Mouse (Mus musculus): Measurements from ENCODE around the gene Abhd17c.

Abhd17c gene

DNA sequence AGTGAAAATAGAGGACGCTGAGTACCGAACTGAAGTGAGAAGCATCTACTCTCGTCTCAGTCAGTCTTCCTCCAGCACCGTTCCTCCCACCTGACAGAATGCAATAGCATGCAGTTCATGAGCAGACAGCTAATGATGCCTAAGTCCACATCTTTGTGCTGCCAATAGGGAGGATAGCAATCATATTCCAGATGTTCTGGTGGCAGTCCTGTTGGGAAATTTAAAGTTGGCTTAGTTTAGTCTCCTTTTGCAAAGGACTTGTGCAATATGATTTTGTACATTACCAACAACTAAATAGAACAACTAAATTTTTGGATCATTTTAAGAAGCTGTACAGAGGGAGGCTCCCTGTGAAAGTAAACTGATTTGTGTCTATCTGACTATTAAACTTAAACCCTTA is 2.1 kb upstream of the Abhd17c start:
- in situ Hi-C loops (cut with MboI, MseI): loop anchor here (10.0 kb wide), 2 partner anchors 259 to 499 kb away; no protein-coding TSS in a partner anchor

DNA sequence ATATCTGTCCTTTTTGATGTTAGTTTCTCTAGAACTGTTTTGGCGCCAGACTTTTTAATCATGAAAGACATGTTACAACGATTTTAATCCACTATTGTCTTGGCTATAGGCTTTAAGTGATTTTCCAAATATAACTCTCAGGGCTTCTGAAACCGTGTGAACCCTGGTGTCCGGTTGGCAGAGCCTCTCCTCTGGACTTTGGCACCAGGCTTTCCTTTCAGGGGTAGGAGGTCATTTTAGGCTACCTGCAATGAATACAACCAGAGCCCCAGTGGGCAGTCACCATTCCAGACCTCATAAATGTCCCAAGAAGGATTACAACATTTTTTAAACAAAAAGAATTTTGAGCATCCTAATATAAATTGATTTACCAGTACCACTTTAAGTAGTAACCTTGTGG is 1.1 kb upstream of the Abhd17c start:
- in situ Hi-C loops (cut with MboI, MseI): loop anchor here (10.0 kb wide), 2 partner anchors 258 to 498 kb away; no protein-coding TSS in a partner anchor

DNA sequence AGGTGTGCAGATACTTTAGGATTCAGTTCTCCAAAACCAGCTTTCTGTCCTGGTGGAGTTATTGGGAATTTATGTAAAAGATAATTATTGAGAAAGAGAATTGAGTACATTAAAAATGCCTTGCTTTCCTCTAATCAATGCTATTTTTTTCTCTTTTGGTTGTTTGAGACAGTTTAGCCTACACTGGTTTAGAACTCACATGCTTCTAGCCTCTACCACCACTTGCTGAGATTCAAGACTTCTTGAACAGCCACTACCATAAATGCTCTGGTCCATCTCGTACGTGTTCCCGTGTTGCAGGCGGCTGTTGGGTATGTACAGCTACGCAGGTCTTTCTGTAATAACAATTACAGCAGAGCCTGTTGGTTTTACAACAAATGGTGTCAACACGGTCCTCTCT is 681 bp upstream of the Abhd17c start:
- in situ Hi-C loops (cut with MboI, MseI): loop anchor here (10.0 kb wide), 2 partner anchors 258 to 498 kb away; no protein-coding TSS in a partner anchor

DNA sequence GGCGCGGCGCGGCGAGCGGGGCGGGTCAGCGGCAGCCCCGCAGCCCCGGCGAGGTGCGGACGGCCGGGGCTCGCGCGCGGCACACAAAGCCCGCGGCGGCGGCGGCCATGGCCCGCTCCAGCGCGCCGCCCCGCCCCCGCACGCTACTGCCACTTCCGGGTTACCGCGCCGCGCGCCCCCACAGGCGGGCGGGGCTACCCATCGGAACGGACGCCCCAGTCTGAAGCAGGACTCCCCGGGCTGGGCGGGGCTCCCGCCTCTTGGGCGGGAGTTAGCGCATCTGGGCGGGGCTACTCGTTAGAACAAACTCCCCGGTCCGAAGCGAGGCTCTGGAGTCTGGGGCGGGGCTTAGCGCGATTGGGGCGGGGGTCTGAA is 254 bp upstream of the Abhd17c start:
- in situ Hi-C loops (cut with MboI, MseI): loop anchor here (10.0 kb wide), 2 partner anchors 257 to 497 kb away; no protein-coding TSS in a partner anchor

DNA sequence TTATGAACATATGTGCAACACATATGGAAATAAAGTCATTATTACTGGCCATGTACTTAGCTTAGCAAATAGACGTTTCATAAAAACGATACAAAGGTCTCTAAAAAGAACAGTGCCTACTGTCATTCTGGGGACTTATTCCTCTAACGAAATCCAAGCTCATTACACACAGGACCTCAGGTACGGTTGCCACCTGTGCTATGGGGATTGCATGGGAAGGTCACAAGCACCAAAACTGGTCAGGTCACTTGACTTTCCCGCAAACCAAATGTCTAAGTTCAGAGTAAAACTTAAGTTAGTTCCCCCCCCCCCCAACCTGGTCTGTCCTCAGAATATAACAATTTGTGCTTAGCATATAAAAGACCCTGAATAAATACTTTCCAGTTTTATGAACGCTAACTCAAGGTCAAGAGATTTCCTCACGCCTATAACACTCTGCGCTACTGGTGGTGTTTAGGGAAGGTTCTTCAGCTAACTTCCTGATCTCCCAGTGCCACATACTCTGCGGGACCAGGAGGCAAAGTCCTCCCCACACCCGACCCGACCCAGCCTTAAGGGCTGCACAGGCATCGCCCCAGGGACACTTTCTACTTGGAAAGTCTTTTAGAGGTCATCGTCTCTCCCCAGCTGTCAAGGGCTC is 1.2 kb downstream of the Abhd17c start:
- in situ Hi-C loops (cut with MboI, MseI): loop anchor here (10.0 kb wide), 2 partner anchors 256 to 496 kb away; no protein-coding TSS in a partner anchor

DNA sequence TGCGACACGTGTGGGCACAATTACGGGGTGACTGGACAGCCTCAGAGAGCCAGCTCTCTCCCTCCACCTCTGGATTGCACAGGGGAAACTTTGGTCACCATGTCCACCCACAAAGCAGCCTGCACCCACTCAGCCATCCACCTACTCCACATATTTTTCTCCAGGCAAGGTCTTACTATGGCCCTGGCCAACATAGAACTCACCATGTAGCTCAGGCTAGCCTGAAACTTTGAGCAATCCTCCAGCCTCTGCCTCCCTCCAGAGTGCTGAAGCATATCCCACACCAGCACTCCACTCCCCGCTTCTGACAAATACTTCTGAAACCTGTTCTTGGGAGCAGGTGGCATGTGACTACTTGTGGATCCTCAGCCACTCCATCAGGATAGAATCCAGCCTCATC is 1.9 kb downstream of the Abhd17c start:
- in situ Hi-C loops (cut with MboI, MseI): loop anchor here (10.0 to 25.0 kb wide), 3 partner anchors 255 to 537 kb away; partner anchors contain the start of gene Zfand6 (in 1 of the 2)

DNA sequence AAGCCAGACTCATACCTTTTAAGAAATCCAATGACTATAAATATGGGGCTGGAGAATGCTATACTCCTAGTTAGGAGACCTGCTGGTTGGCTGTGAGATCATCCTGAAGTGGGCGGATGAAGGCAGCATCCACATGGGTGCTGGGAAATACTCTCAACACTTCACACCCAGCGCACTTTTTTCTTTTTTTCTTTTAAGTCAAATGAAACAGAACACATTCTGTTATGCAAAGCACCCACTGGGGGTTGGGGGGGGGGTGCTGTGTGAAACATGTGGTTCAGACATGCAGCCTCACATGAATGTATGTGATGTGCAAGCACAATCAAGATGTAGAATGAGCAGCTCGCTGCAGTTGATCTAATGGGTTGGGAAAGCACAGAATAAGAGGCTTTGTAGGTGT is 2.8 kb downstream of the Abhd17c start:
- in situ Hi-C loops (cut with MboI, MseI): loop anchor here in 1 of 2 experiments (25.0 kb wide), 1 partner anchor 538 kb away; the partner anchor contains the start of gene Zfand6

DNA sequence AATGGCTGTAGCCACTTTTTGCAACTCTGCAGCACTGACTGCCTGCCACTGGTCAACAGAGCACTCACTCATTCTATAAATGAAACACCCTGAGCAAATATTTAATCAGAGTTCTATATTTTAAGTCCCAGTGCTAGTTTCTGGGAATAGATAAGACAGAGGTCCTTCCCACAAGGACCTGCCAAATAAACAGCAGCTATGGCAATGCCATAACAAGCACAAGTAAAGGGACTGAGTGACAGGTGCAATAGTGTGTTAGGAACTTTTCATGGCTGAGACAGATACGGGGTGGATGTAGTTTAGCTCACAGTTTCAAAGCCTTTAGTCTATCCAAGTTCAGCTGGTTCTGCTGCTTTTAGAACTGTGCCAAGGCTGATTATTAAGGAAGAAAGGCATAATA is 3.9 kb downstream of the Abhd17c start:
- in situ Hi-C loops (cut with MboI, MseI): loop anchor here in 1 of 2 experiments (25.0 kb wide), 1 partner anchor 540 kb away; the partner anchor contains the start of gene Zfand6

DNA sequence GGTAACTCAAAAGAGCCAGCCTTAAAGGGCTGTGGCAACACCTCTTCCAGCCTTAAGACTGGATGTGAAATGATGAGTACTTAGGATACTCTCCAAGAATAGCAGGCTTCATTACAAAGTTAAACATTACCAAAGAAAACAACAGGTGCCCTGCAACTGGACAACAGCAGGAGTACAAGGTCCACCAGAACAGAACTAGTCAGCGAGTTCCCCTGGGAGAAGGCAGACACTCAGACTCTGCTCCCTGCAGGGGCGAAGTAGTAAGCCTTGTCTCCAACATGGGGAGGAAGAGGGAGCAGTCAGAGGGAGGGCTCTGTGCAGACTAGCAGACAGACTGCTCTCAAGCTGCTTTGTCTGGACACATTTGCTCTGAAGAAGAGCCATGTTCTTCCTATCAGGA is 6.1 kb downstream of the Abhd17c start:
- in situ Hi-C loops (cut with MboI, MseI): loop anchor here in 1 of 2 experiments (25.0 kb wide), 1 partner anchor 542 kb away; the partner anchor contains the start of gene Zfand6

DNA sequence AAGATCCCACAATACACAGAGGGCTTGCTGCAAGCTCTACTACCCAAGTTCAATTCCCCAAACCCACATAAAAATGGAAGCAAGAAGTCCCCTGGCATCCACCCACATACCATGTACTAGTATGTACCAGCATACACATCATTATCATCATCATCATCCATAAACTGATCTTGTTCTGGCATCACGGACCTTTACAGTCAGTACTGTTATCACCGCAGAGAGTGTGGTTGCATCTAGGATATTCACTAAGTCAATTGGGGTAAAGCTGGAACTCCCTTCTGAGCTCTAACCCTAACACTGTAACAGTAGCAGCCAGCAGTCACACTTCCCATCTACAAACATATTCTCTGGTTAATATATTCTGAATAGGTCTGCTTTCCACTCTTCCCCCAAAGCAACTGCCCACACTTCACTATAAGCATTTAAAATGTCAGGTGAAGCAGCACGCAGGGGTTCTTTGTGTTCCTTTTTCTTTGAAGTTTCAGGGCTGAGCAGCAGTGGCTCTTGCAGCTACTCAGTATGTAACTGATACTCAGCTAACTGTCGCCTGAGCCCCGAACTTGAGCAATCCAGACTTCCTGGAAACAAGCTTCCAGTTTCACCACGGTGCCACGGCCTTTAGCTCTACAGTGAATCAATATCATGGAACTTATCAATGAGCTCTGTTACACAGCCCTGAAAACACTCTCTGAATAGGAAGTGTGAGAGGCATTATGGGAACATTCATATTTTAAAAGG is 8.8 kb downstream of the Abhd17c start:
- in situ Hi-C loops (cut with MboI, MseI): loop anchor here in 1 of 2 experiments (5.0 to 25.0 kb wide), 2 partner anchors 491 to 544 kb away; partner anchors contain the start of gene Zfand6

DNA sequence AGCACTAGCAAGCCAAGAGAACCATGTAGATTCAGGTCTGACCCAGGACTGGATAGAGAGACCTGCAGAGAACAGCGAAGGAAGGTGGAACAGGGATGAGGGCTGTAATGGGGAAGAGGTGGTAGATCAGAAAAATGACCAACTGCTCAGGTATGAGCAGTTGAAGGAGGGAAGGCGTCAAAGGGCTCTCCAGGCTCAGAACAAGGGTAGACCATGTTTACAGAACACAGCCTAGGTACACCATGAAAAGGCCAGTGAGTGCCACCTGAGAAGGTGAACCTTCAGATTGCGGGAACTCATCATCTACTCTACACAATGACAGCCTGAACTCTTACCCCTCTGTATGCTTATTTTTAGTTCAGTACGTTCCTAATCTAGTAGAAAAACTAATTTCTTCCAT is 9.5 kb downstream of the Abhd17c start:
- in situ Hi-C loops (cut with MboI, MseI): loop anchor here in 1 of 2 experiments (5.0 to 25.0 kb wide), 2 partner anchors 490 to 545 kb away; partner anchors contain the start of gene Zfand6

DNA sequence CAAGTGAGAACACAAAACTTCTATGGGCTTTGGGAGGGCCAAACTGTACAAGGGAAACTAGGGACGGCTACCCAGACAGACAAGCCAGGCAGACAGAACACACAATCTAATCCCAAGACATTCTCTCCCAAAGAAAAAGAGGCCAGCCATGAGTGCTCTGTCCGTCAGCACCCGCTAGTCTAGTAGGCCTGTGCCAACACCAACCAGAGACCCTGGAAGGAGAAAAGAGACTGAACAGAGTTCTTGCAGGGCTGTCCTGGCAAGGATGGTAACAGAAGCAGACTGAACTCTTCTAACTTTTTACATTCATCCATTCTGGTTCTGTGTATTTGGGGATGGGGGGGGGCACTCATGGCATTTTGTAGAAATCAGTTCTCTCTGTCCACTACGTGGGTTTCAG is 12.1 kb downstream of the Abhd17c start:
- in situ Hi-C loops (cut with MboI, MseI): loop anchor here in 1 of 2 experiments (10.0 to 25.0 kb wide), 2 partner anchors 548 to 605 kb away; partner anchors contain the start of gene Zfand6

DNA sequence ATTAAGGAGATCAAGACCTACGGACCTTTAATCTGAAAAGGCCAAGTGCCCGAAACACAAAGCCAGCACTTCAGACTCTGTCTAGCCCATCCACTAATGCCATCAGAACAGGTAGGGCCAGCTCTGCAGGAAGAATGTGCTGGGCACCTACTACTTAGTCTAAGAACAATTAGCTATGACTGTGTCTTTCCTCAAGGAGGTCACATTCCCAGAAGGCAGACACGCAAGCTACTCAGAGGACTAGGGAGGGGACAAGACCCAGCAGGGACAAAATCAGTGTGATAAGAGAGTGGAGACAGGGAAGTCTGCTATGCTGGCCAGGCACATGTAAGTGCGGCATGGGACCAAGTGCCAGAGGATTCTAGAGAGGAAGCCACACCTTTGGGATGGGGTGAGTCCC is 13.0 kb downstream of the Abhd17c start:
- in situ Hi-C loops (cut with MboI, MseI): loop anchor here in 1 of 2 experiments (10.0 to 25.0 kb wide), 2 partner anchors 549 to 606 kb away; partner anchors contain the start of gene Zfand6

DNA sequence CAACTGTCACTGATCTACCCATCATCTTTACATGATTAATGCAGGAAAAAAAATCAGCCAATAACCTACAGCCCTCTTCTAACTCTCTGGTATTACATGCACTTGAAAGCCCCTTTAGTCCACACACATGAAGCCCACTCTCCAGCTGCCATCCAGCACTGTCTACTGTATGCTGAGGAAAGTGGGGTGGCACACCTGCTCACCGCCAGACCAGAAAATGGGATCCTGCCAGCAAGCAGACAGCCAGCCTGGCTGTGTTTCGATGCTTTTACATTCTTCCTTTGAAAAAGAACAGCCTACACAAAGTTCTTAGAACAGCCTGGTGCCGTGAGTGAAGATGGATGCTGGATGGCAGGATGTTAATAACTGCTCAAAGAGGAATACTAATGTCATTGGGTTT is 13.9 kb downstream of the Abhd17c start:
- in situ Hi-C loops (cut with MboI, MseI): loop anchor here in 1 of 2 experiments (10.0 to 25.0 kb wide), 2 partner anchors 550 to 607 kb away; partner anchors contain the start of gene Zfand6

DNA sequence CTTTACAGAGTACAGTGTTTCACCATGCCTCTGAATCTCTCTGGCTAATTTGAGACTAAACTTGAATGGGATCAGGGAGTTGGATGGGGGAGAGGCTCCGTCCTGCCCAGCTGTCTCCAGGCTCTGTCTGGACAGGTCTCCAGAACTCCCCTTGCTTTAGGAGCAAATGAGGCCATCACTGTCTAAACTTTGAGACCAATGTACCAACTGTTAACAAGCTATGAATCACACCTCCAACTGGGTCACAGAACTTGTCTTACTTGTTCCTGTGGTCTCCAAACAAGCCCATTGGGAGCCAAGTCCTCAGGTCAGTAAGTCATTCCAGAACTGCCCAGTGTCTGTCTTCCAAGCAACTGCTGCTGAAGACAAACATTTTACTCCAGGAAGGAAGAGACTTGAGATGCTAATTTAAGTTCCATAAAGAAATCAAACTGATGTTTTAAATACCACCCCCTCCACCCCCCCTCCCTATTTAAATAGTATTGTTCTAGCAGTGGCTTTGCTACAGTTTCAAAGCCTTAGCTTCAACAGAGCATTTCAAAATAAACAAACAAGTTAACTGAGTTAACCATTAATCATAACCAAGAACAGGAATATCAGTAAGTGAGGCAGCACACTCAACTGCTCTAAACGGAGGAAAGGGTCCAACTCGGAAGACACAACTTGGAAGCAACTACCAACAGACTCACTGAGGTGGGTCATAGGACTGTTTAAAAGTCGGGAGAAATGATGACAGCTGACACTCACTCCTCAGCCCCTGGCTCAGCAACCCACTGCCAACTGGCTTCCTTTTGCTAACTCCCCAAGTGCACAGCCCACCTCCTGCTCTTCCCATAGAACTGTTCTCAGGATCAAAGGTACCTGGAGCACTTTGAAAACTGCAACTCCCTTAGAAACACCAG is 15.6 kb downstream of the Abhd17c start:
- in situ Hi-C loops (cut with MboI, MseI): loop anchor here in 1 of 2 experiments (10.0 to 25.0 kb wide), 2 partner anchors 551 to 609 kb away; partner anchors contain the start of gene Zfand6

DNA sequence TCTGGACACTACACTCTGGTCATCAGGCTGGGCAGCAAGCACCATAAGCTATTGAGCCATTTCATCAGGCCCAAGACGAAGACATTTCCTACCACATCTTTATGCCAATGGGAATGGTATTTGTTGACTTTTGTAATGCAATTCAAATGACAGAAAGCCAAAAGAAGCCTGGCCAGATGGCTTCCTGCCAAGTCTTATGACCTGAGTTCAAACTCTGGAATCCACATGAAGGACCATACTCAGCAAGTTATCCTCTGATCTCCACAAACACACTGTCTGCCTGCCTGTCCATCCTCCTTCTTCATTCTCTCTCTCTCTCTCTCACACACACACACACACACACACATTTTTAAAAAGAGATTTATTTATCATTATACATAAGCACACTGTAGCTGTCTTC is 19.0 kb downstream of the Abhd17c start:
- in situ Hi-C loops (cut with MboI, MseI): loop anchor here in 1 of 2 experiments (10.0 to 25.0 kb wide), 2 partner anchors 555 to 612 kb away; partner anchors contain the start of gene Zfand6

DNA sequence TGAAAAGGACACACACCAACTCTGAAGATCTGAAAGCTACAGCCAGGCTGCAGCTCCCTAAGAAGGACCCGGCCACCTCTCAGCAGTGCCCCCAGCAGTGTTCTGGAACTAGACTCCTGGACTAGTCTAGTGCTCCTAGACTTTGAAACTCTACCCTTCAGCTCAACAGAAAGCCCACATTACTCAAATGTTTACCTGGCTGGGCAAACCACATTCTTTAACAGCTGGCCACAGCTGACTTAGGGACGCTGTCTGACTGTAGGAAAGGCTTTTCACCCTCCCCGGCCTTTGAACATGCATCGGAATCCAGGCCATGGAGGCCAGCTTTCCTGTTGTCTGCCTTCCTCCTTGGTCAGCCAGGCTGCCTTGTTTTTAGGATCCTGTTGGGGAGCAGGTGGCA is 20.0 kb downstream of the Abhd17c start:
- in situ Hi-C loops (cut with MboI, MseI): loop anchor here in 1 of 2 experiments (10.0 to 25.0 kb wide), 2 partner anchors 556 to 613 kb away; partner anchors contain the start of gene Zfand6

DNA sequence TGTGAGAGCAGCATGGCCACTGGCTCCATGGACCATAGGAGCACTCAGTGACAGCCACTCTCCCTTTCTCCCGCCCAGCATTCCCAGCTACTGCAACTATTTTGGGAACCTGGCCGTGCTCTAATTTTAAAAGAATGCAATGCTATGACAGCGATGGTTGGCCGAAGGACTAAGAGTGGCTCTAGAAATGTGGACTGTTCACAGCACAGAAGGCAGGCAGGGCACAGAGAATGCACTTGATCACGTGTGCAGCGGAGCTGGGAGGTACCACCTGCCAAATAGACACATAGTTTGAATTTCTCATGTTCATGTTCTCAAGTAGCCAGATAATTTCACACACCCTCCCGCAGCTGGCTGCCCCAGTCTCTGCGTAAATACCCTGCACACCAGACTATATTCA is 23.0 kb downstream of the Abhd17c start:
- in situ Hi-C loops (cut with MboI, MseI): loop anchor here (10.0 to 25.0 kb wide), 2 partner anchors 559 to 1924 kb away; partner anchors contain the start of gene Zfand6 (in 1 of the 2)

DNA sequence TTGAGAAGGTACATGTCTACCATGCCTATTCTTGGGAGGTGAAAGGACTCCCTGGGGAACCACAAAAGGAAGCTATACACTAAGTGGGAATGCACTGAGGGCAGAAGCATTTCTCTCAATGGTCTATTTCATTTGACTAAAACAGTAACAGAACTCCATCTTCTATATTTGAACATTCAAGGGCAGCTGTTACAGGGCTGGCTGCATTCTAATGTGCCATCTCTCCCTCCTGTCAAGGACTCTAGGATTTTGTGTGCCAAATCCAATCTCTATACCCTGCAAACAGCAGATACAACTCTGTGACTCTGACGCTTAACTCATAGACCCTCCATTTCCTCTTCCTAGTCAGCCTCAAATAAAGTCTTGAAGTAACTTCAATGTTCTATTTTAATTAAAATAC is 26.0 kb downstream of the Abhd17c start:
- in situ Hi-C loops (cut with MboI, MseI): loop anchor here (10.0 to 25.0 kb wide), 2 partner anchors 562 to 1921 kb away; partner anchors contain the start of gene Zfand6 (in 1 of the 2)

DNA sequence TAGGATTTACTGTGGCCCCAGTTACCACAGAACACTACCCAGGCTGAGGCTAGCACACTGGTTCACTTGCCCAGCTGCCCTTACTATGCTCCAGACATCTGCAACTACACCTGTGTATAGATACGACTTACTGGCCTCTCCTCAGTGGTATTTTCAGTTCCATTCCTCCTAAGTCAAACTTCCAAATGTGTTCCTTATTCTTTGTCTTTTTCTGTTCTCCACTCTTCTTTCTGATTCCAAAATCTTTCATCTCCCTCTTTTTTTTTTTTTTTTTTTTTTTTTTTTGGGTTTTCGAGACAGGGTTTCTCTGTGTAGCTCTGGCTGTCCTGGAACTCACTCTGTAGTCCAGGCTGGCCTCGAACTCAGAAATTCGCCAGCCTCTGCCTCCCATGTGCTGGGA is 28.0 kb downstream of the Abhd17c start:
- in situ Hi-C loops (cut with MboI, MseI): loop anchor here (5.0 to 10.0 kb wide), 2 partner anchors 44 to 1919 kb away; no protein-coding TSS in a partner anchor

All from T-helper 17 cell (primary cell).